Mouse (Mus musculus) ES-Bruce4 (cell line): Measurements from ENCODE around the gene Bcl2l15.

Experiments used
- CTCF ChIP-seq: IDR thresholded peaks from one replicate; pipeline ENCODE4 v1.8.1; 2011; ENCODE audit warnings: low read depth, low read length
- EP300 ChIP-seq: IDR thresholded peaks from 2 replicates; pipeline ENCODE4 v1.6.1; 2011; ENCODE audit warnings: low read depth, low read length; ENCODE audit not compliant: insufficient read depth
- POLR2A ChIP-seq: IDR thresholded peaks from one replicate; pipeline ENCODE4 v1.8.1; 2011; ENCODE audit warnings: low read length; ENCODE audit not compliant: insufficient read depth

- TF ChIP-seq EP300 (no peak), CTCF (no peak), POLR2A (no peak)
These were observed 22.6 kb upstream of the Bcl2l15 start for GRCm38 (mm10) chr3:103809799-103810150.
